Mouse (Mus musculus) neural tube, embryonic 10.5 days (tissue): ENCODE results near the gene Srsf7.
"Not testable (repeated sequence)": the region's sequence is repeated elsewhere in the genome, so short reads cannot be mapped to it uniquely, and the experiment has no call there.

Source experiments
- DNase-seq: peaks from one replicate; pipeline ENCODE4 v3.0.0-alpha.2; 2017; ENCODE audit warnings: low spot score; ENCODE audit errors: extremely low spot score

The Srsf7 gene

GRCm38 (mm10) chr17:80206671-80207581, at the start of gene Srsf7, which contains the start of gene Ttc39d:
Srsf7 (minus strand) TSS chr17:80207307.
Ttc39d (plus strand) TSS chr17:80207460.
- peak; percentile 99 for DNase-seq

- DNase-seq: peak; percentile 15
Measured at GRCm38 (mm10) chr17:80255208-80255607, 48.1 kb upstream of the Srsf7 start.

GRCm38 (mm10) chr17:80254421-80254820, 47.3 kb upstream of the Srsf7 start:
- DNase-seq: no peak

GRCm38 (mm10) chr17:80252757-80253525, 45.8 kb upstream of the Srsf7 start:
- no peak for DNase-seq

GRCm38 (mm10) chr17:80243116-80243515, 36.0 kb upstream of the Srsf7 start:
- DNase-seq: no peak

GRCm38 (mm10) chr17:80241594-80241993, 34.5 kb upstream of the Srsf7 start:
- DNase-seq: no peak

- no peak for DNase-seq
Measured at GRCm38 (mm10) chr17:80237475-80237874, 30.4 kb upstream of the Srsf7 start.

GRCm38 (mm10) chr17:80236805-80237204, 29.7 kb upstream of the Srsf7 start:
- no peak for DNase-seq

GRCm38 (mm10) chr17:80235477-80235876, 28.4 kb upstream of the Srsf7 start:
- no peak for DNase-seq

GRCm38 (mm10) chr17:80234376-80234775, 27.3 kb upstream of the Srsf7 start:
- DNase-seq: no peak

- no peak for DNase-seq
Measured at GRCm38 (mm10) chr17:80233844-80234243, 26.7 kb upstream of the Srsf7 start.

- DNase-seq: no peak
Measured at GRCm38 (mm10) chr17:80229396-80229795, 22.3 kb upstream of the Srsf7 start.

GRCm38 (mm10) chr17:80225142-80225541, 18.0 kb upstream of the Srsf7 start:
- not testable (repeated sequence) for DNase-seq

- DNase-seq: peak; percentile 85
Measured at GRCm38 (mm10) chr17:80224326-80225116, 17.4 kb upstream of the Srsf7 start, which contains the start of gene Gemin6. Gemin6 (plus strand) TSS chr17:80224441.

GRCm38 (mm10) chr17:80223829-80224228, 16.7 kb upstream of the Srsf7 start:
- no peak for DNase-seq

- DNase-seq: no peak
Measured at GRCm38 (mm10) chr17:80221890-80222628, 15.0 kb upstream of the Srsf7 start.

GRCm38 (mm10) chr17:80221202-80221601, 14.1 kb upstream of the Srsf7 start:
- DNase-seq: no peak

GRCm38 (mm10) chr17:80220131-80220530, 13.0 kb upstream of the Srsf7 start:
- DNase-seq: no peak

- not testable (repeated sequence) for DNase-seq
Measured at GRCm38 (mm10) chr17:80213998-80214397, 6.9 kb upstream of the Srsf7 start.

- peak; percentile 61 for DNase-seq
Measured at GRCm38 (mm10) chr17:80206301-80206670, 821 bp downstream of the Srsf7 start.

- DNase-seq: no peak
Measured at GRCm38 (mm10) chr17:80205657-80206056, 1.4 kb downstream of the Srsf7 start.
